In genomic region chr2:154206908-154207307, GRCm38 (mm10) we compare ENCODE assay signal across 8 mouse cellular contexts. TPM values are rescaled to one million over a fixed set of nuclear protein-coding genes. Genes with fewer than 3 reads are reported as not detected.
A peak's percentile ranks its signal among the peaks of the same experiment; 100 is the strongest.
DNase-seq lines count a peak whose midpoint lies in the region; ATAC-seq and TF ChIP-seq lines count a peak whose summit lies in the region.
"Had no signal": no experiment of that assay in that cellular context is flagged by ENCODE, and none has a peak within 500 bp of the region (broad histone marks: within the 10 kb centered on the region; RNA-seq: fewer than 3 reads in every experiment).

No protein-coding gene starts in this region.

- H3K27ac ChIP-seq in midbrain, postnatal 0 days (ENCODE audit: low read depth, low read length) = no peak overlapping the region
- H3K27ac ChIP-seq in midbrain, embryonic 13.5 days = no peak overlapping the region
- 0 out of 2 replicates have a peak overlapping the region, but pooled peaks have one; percentile 1 for H3K27ac ChIP-seq in heart, embryonic 10.5 days

- ATAC-seq in midbrain, postnatal 0 days (ENCODE audit: low FRiP score) = no peak
- no peak for ATAC-seq in midbrain, embryonic 13.5 days

- DNase-seq in midbrain, postnatal 0 days (ENCODE audit: low spot score) = no peak
- DNase-seq in adrenal gland, postnatal 10 days = peak; percentile 75
- peak; percentile 82 for DNase-seq in heart, embryonic 10.5 days (ENCODE audit: low spot score)
- peak; percentile 37 for DNase-seq in lung, postnatal 25 days (ENCODE audit: low spot score)
- no peak for DNase-seq in MN1 (ENCODE audit: low spot score)
- DNase-seq in layer of hippocampus, adult 8-10 months (ENCODE audit: low spot score in 2 of 2) = no peak

- H3K9me3 ChIP-seq in midbrain, postnatal 0 days (ENCODE audit: low read length) = no peaks in the 10 kb centered on the region
- no peaks in the 10 kb centered on the region for H3K9me3 ChIP-seq in midbrain, embryonic 13.5 days
- H3K9me3 ChIP-seq in heart, embryonic 10.5 days = no peaks in the 10 kb centered on the region
- H3K9me3 ChIP-seq: megakaryocyte, embryonic 14.5 days had no signal

- H3K36me3 ChIP-seq in midbrain, postnatal 0 days (ENCODE audit: insufficient read depth, low read length) = no peaks in the 10 kb centered on the region
- H3K36me3 ChIP-seq in midbrain, embryonic 13.5 days = no peaks in the 10 kb centered on the region
- H3K36me3 ChIP-seq in heart, embryonic 10.5 days = no peaks in the 10 kb centered on the region

- H3K4me3 ChIP-seq in midbrain, postnatal 0 days (ENCODE audit: low read depth, low read length) = no peak overlapping the region
- no peak overlapping the region for H3K4me3 ChIP-seq in midbrain, embryonic 13.5 days (replicated peaks)
- H3K4me3 ChIP-seq in heart, embryonic 10.5 days = no peak overlapping the region
- H3K4me3 ChIP-seq: megakaryocyte, embryonic 14.5 days had no signal

- no peaks in the 10 kb centered on the region for H3K27me3 ChIP-seq in midbrain, postnatal 0 days (ENCODE audit: insufficient read depth, low read length)
- H3K27me3 ChIP-seq in midbrain, embryonic 13.5 days = no peaks in the 10 kb centered on the region
- peaks cover 11% of the 10 kb centered on the region; the same call in 1 of the 2 replicates for H3K27me3 ChIP-seq in heart, embryonic 10.5 days (ENCODE audit: insufficient read depth, poor library complexity, severe bottlenecking)

- no peak overlapping the region for H3K4me2 ChIP-seq in midbrain, postnatal 0 days (ENCODE audit: low read depth, low read length, poor library complexity, severe bottlenecking)
- no peak overlapping the region for H3K4me2 ChIP-seq in midbrain, embryonic 13.5 days (replicated peaks)

- peak; percentile 67 for TF ChIP-seq CTCF in midbrain, postnatal 0 days (IDR thresholded peaks at IDR 0.05)

- no peak overlapping the region for H3K9ac ChIP-seq in midbrain, postnatal 0 days (replicated peaks; ENCODE audit: low read length, poor library complexity, severe bottlenecking)
- no peak overlapping the region for H3K9ac ChIP-seq in midbrain, embryonic 13.5 days (replicated peaks)

- peaks cover 8% of the 10 kb centered on the region for H3K4me1 ChIP-seq in midbrain, postnatal 0 days (ENCODE audit: insufficient read depth, low read length)
- peaks cover 9% of the 10 kb centered on the region; the same call in 1 of the 2 replicates for H3K4me1 ChIP-seq in midbrain, embryonic 13.5 days (replicated peaks)
- H3K4me1 ChIP-seq in heart, embryonic 10.5 days = peaks cover 20% of the 10 kb centered on the region
- H3K4me1 ChIP-seq: megakaryocyte, embryonic 14.5 days had no signal

- 57% methylated on average over 7 of the region's 7 CpGs for WGBS in midbrain, postnatal 0 days
- 67% methylated on average over 7 of the region's 7 CpGs for WGBS in midbrain, embryonic 13.5 days
- WGBS in heart, embryonic 10.5 days = 33% methylated on average over 7 of the region's 7 CpGs

RNA-seq across cellular contexts. Expression of gene Bpifb1, which starts 16.3 kb away (rescaled TPM):
- 0.27 and 0.47 TPM in 2 replicates for total RNA-seq in midbrain, postnatal 0 days (2014; rRNA removed)
- 0.72 and 0.83 TPM in 2 replicates for polyA plus RNA-seq in midbrain, postnatal 0 days (2015; fragmentation: Nextera tagmentation; extraction: Ambion mirVana)
- polyA plus RNA-seq in midbrain, embryonic 13.5 days (2015; fragmentation: Nextera tagmentation; extraction: Ambion mirVana) = 0.27 and 0.28 TPM in 2 replicates
- total RNA-seq in adrenal gland, postnatal 10 days (2021) = not detected
- 0.39 TPM in 1 of 2 replicates, not detected in the other for polyA plus RNA-seq in heart, embryonic 10.5 days (2016; fragmentation: Nextera tagmentation; extraction: Ambion mirVana)
- under 1 TPM; 0.16 to 0.22 (median 0.18) TPM for total RNA-seq in layer of hippocampus, adult 8-10 months (2022)

RNA-seq across cellular contexts. Expression of gene Bpifb5, which starts 16.6 kb away (rescaled TPM):
- 0.44 and 0.52 TPM in 2 replicates for total RNA-seq in midbrain, postnatal 0 days (2014; rRNA removed)
- polyA plus RNA-seq in midbrain, postnatal 0 days (2015; fragmentation: Nextera tagmentation; extraction: Ambion mirVana) = 0.27 TPM in 1 of 2 replicates, not detected in the other
- polyA plus RNA-seq in midbrain, embryonic 13.5 days (2015; fragmentation: Nextera tagmentation; extraction: Ambion mirVana) = 0.12 TPM in 1 of 2 replicates, not detected in the other
- total RNA-seq in adrenal gland, postnatal 10 days (2021) = under 1 TPM in 1 of 2 experiments, not detected in 1; 0.18 TPM
- 0.48 and 0.51 TPM in 2 replicates for polyA plus RNA-seq in heart, embryonic 10.5 days (2016; fragmentation: Nextera tagmentation; extraction: Ambion mirVana)
- not detected for total RNA-seq in layer of hippocampus, adult 8-10 months (2022)

RNA-seq across cellular contexts. Expression of gene Bpifa5, which starts 44.5 kb away (rescaled TPM):
- not detected in 2 replicates for total RNA-seq in midbrain, postnatal 0 days (2014; rRNA removed)
- not detected in 2 replicates for polyA plus RNA-seq in midbrain, postnatal 0 days (2015; fragmentation: Nextera tagmentation; extraction: Ambion mirVana)
- not detected in 2 replicates for polyA plus RNA-seq in midbrain, embryonic 13.5 days (2015; fragmentation: Nextera tagmentation; extraction: Ambion mirVana)
- total RNA-seq in adrenal gland, postnatal 10 days (2021) = not detected
- polyA plus RNA-seq in heart, embryonic 10.5 days (2016; fragmentation: Nextera tagmentation; extraction: Ambion mirVana) = not detected in 2 replicates
- total RNA-seq in layer of hippocampus, adult 8-10 months (2022) = not detected

RNA-seq across cellular contexts. Expression of gene Bpifb9a, which starts 50.7 kb away (rescaled TPM):
- not detected in 2 replicates for total RNA-seq in midbrain, postnatal 0 days (2014; rRNA removed)
- 0.47 TPM in 1 of 2 replicates, not detected in the other for polyA plus RNA-seq in midbrain, postnatal 0 days (2015; fragmentation: Nextera tagmentation; extraction: Ambion mirVana)
- polyA plus RNA-seq in midbrain, embryonic 13.5 days (2015; fragmentation: Nextera tagmentation; extraction: Ambion mirVana) = not detected in 2 replicates
- not detected for total RNA-seq in adrenal gland, postnatal 10 days (2021)
- polyA plus RNA-seq in heart, embryonic 10.5 days (2016; fragmentation: Nextera tagmentation; extraction: Ambion mirVana) = 0.07 TPM in 1 of 2 replicates, not detected in the other
- total RNA-seq in layer of hippocampus, adult 8-10 months (2022) = under 1 TPM in 2 of 4 experiments, not detected in 2; 0.32 to 0.35 TPM

Comparison
In these comparisons a context has a peak if more than half of its experiments do, and no peak if none do; other contexts are left out.
1. DNase-seq: peak in adrenal gland, postnatal 10 days (single experiment), heart, embryonic 10.5 days (single experiment) and lung, postnatal 25 days (single experiment); none in midbrain, postnatal 0 days (single experiment), MN1 (single experiment) and layer of hippocampus, adult 8-10 months (0 of 2).